Mouse (Mus musculus) layer of hippocampus, adult 18-20 months (tissue): ENCODE measurements around the gene Ppp1r3g. TPM values are rescaled to one million over a fixed set of nuclear protein-coding genes. Genes with fewer than 3 reads are reported as not detected.

Source experiments
- DNase-seq, 2 experiments: peaks; one replicate each; pipeline ENCODE4 v3.0.0; 2022; ENCODE audit warnings: low spot score in 2 of 2
- total RNA-seq, 2 experiments: library from RNA; stranded (reverse); gene quantifications; 2 replicates each; pipeline ENCODE4 v1.2.3; 2021

The Ppp1r3g gene
- total RNA-seq, 2 experiments from 2014 or later: 15.1 to 18.3 TPM

DNA sequence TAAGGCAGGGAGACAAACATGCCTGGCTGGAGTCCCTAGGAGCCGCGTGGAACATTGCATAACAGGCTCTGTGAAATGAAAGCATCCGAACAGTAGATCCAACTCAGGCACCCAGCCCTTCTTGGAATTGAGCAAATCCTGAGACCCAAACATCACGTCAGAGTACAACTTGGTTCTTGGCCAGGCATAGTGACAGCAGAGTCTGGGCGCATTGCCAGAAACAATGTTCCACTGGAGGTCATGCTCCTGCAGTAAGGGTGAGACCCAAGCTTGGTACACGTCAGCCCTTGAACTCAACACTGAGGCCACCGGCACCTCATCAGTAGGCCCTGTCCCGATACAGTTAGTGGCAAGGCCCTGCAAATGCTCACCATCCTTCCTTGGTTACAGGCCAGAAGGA lies 35.4 kb downstream of the Ppp1r3g start:
- DNase-seq: peak; percentile 49 to 87

DNA sequence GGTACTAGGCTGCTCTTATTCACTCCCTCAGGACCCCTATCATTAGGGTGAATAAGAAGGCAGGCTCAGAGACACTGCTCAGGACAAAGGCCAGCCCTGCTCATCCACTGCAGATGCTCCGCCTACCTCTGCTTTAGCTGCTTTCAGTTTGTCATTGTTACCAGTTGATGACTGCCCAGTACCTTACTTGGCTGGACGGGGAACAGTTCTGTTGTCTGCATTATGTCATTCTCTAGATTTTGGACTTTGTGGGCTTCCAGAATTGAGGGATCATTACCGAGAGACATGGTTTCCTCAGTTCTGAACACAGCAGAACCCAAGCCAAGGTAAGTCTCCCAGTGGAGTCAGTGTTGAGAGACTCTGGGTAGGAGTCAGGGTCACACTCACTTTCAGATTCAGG lies 36.6 kb downstream of the Ppp1r3g start:
- no peak for DNase-seq

DNA sequence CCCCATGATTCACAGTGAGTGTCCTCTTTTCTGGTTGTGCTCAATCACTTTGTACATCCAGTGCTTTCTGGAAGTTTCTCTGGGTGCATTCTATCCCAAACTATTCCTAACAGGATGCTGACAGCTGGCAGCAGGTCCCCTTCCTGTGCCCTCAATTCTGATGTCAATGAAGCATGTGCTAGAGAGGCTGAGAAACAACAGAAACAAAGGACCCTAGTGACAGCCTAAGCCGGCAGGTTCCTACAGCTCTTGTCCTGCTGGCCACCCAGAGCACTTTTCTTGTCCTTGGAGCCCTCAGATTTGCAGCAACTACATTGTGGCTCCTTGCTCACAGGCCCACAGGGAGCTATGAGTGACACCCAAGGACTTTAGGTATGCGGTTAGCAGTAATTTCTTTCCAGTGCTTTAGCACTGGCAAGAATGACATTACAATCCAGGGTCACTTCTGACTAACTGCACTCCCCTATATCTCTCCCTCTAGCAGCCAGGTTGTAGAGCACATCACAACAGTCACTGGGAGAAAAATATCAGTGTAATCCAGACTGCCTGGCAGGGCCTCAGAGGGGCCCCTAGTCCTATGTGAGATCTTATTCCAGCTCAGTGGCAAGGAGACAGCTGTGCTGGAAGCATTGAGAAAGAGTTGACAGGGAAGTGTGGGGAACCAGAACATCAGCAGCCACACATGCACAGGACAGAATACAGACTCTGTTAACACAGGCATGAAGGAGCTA lies 37.2 kb downstream of the Ppp1r3g start:
- no peak for DNase-seq

DNA sequence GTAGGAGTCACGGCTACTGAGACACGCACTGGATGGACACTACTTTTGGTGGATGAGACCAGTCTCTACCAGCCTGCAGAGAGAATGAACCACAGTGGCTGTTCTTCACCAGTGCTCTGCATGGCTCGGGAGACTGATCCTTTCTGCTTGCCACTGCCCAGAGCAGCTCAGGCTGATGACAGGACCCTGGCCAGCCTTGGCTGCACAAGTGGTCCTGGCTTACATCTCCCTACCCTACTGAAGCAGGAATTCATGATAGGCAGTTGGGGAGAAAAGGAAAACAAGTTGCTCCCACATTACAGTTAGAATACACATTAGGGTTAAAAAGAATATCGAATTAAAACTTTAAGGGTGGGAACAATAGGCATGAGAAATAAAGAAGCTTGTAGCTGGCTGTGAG lies 39.0 kb downstream of the Ppp1r3g start:
- no peak for DNase-seq

DNA sequence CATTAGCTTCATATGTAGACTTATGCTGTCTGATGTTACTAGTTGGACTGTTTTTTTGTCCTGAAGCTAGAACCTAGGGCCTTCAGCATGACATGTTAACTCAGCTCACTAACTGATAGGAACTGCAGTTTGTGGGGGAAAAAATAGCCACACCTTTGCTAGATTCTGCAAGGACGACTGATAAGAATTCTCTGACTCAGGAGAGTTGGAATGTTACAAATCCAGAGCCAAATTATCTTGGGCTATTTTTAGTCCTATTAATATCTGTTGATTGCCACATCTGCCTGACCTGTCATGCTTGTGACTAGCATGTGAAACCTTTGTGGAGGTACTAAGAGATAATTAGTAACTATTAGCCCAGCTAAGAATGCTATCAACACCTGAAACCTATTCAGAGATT lies 42.2 kb downstream of the Ppp1r3g start:
- no peak for DNase-seq

DNA sequence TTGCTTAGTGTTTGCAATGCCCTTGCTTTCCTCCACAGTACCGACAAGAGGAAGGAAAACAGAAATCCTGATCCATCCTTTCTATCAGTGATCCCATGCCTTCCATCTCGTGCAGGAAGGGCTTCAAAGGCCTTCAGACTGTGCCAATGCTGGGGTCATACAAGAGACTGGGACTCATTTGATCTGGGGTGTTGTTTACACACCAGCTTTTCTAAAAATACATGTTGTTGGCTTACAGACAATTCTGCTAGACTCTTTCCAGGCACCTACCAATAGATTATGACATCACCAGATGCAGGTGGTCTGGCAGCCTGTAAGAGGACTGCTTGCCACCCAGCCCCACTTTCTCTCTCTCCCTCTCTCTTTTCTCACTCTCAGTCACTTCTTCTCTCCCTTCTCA lies 51.3 kb downstream of the Ppp1r3g start:
- no peak for DNase-seq

DNA sequence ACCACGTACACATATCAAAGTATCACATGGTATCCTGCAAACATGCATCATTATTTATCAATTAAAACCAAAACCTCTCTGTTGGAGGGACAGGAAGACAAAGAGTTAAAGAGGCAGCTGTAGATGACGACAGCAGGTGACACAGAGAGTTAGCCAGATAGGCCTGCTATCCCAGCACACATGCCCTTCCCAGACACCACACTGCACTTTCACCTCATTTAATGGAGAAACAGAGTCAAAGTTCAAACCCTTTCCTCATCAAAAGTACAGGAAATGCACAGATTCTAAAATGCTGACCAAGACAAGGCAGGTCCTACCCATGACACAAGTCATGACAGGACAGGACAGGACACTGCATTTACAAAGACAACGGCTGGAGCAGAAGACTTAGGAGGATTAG lies 57.0 kb downstream of the Ppp1r3g start:
- no peak for DNase-seq

DNA sequence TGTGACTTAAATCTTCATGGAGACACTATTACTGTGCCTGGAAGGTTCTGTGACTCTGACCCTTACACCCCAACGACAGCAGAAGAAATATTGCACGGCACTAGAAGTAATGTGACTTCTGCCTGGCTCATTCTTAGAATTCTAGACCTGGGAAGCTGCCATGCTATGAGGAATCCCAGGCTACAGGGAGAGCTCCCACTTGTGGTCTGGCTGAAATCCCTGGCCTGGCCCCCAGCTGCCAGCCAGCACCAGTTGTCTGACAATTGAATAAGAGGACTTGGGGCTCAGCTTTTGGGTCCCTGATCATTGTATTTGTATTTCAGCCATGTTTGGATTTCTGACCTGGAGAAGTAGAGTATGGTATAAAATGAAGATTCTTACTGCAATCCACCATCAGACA lies 59.4 kb downstream of the Ppp1r3g start:
- no peak for DNase-seq

DNA sequence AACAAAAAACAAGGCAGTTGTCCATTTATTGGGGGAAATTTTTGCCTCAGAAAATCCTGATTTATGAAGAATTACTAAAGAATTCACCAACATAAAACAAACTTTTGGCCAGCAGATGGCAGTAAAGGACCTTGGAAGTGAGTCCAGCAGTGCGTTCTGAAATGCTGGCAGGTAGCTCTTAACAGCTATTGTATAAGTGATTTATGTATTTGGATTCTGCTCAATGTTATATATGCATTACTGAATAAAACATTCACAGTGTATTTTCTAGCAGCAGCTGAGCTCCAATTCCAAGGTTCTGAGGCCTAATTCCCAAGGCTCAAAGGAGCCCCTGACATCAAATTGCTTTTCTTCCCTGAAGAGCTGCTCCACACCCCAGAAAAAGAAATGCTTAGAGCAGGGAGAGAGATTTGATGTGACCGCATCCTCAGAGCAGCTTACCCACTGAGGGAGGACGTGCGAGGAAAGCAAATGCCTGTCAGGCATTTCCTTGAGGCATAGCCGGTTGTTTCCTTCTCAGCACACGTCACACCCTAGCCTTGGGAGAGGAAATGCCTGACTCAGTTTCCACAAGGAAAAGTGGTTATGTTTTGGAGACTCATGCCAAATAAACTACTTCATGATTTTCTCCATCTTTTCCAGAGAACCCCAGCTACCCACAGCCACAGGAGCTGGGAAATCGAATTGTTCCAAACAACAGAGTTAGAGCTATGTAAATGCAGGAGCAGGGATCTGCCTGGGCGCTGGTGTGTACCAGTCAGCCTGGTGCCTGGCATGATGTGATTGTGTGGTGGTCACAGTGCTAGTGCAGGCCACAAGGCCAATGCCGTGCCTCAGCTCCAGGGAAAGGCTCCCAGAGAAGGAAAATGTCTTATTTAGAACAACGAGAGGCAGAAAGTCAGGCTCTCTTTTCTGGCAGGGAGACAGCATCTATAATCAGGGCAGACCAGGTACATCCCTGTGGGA lies 61.0 kb downstream of the Ppp1r3g start:
- DNase-seq: peak; percentile 48 to 92

Other genes starting within 250 kb of the Ppp1r3g start
- 1 to 10 TPM; 6.1 to 10.0 TPM for gene Rpp40, start 52.5 kb upstream of the Ppp1r3g start, total RNA-seq
- 10 to 100 TPM; 34.7 to 42.2 TPM for gene Fars2, start 158.6 kb downstream of the Ppp1r3g start, total RNA-seq
- gene Lyrm4, start 158.7 kb downstream of the Ppp1r3g start, total RNA-seq: 10 to 100 TPM; 21.6 to 22.8 TPM